Mouse (Mus musculus): Measurements from ENCODE around the gene Klf6. TPM values are rescaled to one million over a fixed set of nuclear protein-coding genes. Genes with fewer than 3 reads are reported as not detected.

Klf6 gene
- polyA plus RNA-seq, 1 experiment, result 10.7 TPM

DNA sequence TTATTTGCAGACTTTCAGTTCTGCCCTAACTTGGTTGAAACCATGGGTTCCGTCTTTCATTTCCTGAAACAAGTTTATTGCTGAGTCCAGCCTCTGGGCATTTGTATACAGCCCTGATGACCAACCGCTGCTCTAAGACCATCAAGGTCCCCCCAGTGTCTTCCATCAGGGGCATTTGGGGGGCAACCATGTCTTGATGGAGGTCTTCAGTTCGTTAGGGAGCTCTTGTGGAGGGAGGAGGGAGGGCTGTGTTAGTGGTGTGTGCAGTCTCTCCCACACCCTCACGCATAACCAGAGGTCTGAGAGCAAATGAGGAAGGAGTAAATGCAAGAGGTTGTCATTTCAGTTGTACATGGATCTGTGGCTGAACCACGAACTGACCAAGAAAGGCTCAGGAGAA lies 26.9 kb downstream of the Klf6 start:
- 73% methylated on average over 5 of the region's 5 CpGs for WGBS
- Histone ChIP-seq H3K27me3 (replicated peaks; ENCODE audit: control insufficient read depth, insufficient read depth, low read length) (no peaks in the 10 kb centered on the region), H3K4me1 (ENCODE audit: control insufficient read depth, insufficient read depth, low read length) (no peaks in the 10 kb centered on the region), H3K36me3 (ENCODE audit: control insufficient read depth, insufficient read depth, low read length) (no peaks in the 10 kb centered on the region), H3K4me3 (ENCODE audit: insufficient read depth, low read depth, low read length) (no peak overlapping the region), H3K27ac (ENCODE audit: insufficient read depth, low read depth, low read length) (no peak overlapping the region)
- TF ChIP-seq POLR2A (IDR thresholded peaks at IDR 0.05; ENCODE audit: low read depth, low read length) (no peak), CTCF (conservative IDR thresholded peaks at IDR 0.05; ENCODE audit: insufficient read depth, insufficient read length, low read depth, low read length) (no peak)
- DNase-seq, result peak; percentile 19

- H3K36me3 ChIP-seq (ENCODE audit: control insufficient read depth, insufficient read depth, low read length), result no peaks in the 10 kb centered on the region
- no peak for DNase-seq
- no peaks in the 10 kb centered on the region for H3K4me1 ChIP-seq (ENCODE audit: control insufficient read depth, insufficient read depth, low read length)
- TF ChIP-seq CTCF (conservative IDR thresholded peaks at IDR 0.05; ENCODE audit: insufficient read depth, insufficient read length, low read depth, low read length) (no peak), POLR2A (IDR thresholded peaks at IDR 0.05; ENCODE audit: low read depth, low read length) (no peak)
- H3K27ac ChIP-seq (ENCODE audit: insufficient read depth, low read depth, low read length), result no peak overlapping the region
- H3K27me3 ChIP-seq (replicated peaks; ENCODE audit: control insufficient read depth, insufficient read depth, low read length), result no peaks in the 10 kb centered on the region
- H3K4me3 ChIP-seq (ENCODE audit: insufficient read depth, low read depth, low read length), result no peak overlapping the region
- 48% methylated on average over 1 of the region's 1 CpGs for WGBS
These were observed 27.4 kb downstream of the Klf6 start for GRCm38 (mm10) chr13:5888731-5889130.

DNA sequence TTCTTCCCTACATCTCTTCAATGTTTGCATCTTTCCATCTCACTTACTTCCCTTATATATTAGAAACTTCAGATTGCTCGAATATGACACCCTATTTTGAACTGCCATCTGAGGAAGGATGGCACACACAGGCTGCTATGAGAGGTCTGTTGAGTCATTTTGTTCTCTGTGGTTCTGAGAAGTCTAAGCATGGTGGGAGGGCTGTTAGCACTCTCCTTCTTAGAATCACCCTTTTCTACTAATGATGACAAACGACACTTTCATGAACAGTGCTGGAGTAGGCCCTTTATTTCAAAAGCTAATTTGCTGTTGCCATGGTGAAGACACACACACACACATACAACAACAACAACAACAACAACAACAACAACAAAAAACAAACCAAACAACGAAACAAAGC lies 28.8 kb downstream of the Klf6 start:
- H3K4me1 ChIP-seq (ENCODE audit: control insufficient read depth, insufficient read depth, low read length), result no peaks in the 10 kb centered on the region
- no peak overlapping the region for H3K4me3 ChIP-seq (ENCODE audit: insufficient read depth, low read depth, low read length)
- H3K36me3 ChIP-seq (ENCODE audit: control insufficient read depth, insufficient read depth, low read length), result no peaks in the 10 kb centered on the region
- no peak for TF ChIP-seq POLR2A (IDR thresholded peaks at IDR 0.05; ENCODE audit: low read depth, low read length)
- no peak for TF ChIP-seq CTCF (conservative IDR thresholded peaks at IDR 0.05; ENCODE audit: insufficient read depth, insufficient read length, low read depth, low read length)
- DNase-seq, result no peak
- 82% methylated on average over 3 of the region's 3 CpGs for WGBS
- H3K27ac ChIP-seq (ENCODE audit: insufficient read depth, low read depth, low read length), result no peak overlapping the region
- no peaks in the 10 kb centered on the region for H3K27me3 ChIP-seq (replicated peaks; ENCODE audit: control insufficient read depth, insufficient read depth, low read length)

- TF ChIP-seq CTCF (conservative IDR thresholded peaks at IDR 0.05; ENCODE audit: insufficient read depth, insufficient read length, low read depth, low read length), result no peak
- TF ChIP-seq POLR2A (IDR thresholded peaks at IDR 0.05; ENCODE audit: low read depth, low read length), result no peak
- 89% methylated on average over 9 of the region's 9 CpGs for WGBS
- H3K4me1 ChIP-seq (ENCODE audit: control insufficient read depth, insufficient read depth, low read length), result no peaks in the 10 kb centered on the region
- DNase-seq, result no peak
- H3K27me3 ChIP-seq (replicated peaks; ENCODE audit: control insufficient read depth, insufficient read depth, low read length), result no peaks in the 10 kb centered on the region
- no peak overlapping the region for H3K4me3 ChIP-seq (ENCODE audit: insufficient read depth, low read depth, low read length)
- no peaks in the 10 kb centered on the region for H3K36me3 ChIP-seq (ENCODE audit: control insufficient read depth, insufficient read depth, low read length)
- H3K27ac ChIP-seq (ENCODE audit: insufficient read depth, low read depth, low read length), result no peak overlapping the region
These were observed 31.6 kb downstream of the Klf6 start for GRCm38 (mm10) chr13:5892684-5893447.

DNA sequence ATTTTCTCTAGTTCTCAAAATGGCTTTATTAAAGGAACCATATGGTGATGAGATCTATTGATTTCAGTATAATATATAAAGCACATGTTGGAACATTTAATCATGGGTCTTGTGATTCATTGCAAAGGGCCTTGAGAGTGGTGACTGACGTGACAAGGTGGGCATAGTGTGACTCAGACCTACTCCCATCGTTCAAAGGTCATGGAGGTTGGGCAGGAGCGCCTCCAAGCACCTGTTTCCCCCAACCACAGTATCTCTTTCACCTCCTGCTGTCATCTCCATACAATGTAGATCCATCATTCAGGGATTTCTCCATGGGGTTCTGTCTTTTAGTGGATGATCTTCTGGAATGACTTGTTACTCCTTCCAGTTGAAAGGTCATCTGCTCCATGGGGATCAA lies 33.6 kb downstream of the Klf6 start:
- Histone ChIP-seq H3K4me3 (ENCODE audit: insufficient read depth, low read depth, low read length) (no peak overlapping the region), H3K4me1 (ENCODE audit: control insufficient read depth, insufficient read depth, low read length) (no peaks in the 10 kb centered on the region), H3K27ac (ENCODE audit: insufficient read depth, low read depth, low read length) (no peak overlapping the region), H3K36me3 (ENCODE audit: control insufficient read depth, insufficient read depth, low read length) (no peaks in the 10 kb centered on the region), H3K27me3 (replicated peaks; ENCODE audit: control insufficient read depth, insufficient read depth, low read length) (no peaks in the 10 kb centered on the region)
- no peak for DNase-seq
- WGBS, result 87% methylated on average over 3 of the region's 3 CpGs
- TF ChIP-seq CTCF (conservative IDR thresholded peaks at IDR 0.05; ENCODE audit: insufficient read depth, insufficient read length, low read depth, low read length) (no peak), POLR2A (IDR thresholded peaks at IDR 0.05; ENCODE audit: low read depth, low read length) (no peak)

- TF ChIP-seq POLR2A (IDR thresholded peaks at IDR 0.05; ENCODE audit: low read depth, low read length) (no peak), CTCF (conservative IDR thresholded peaks at IDR 0.05; ENCODE audit: insufficient read depth, insufficient read length, low read depth, low read length) (no peak)
- no peak for DNase-seq
- H3K27me3 ChIP-seq (replicated peaks; ENCODE audit: control insufficient read depth, insufficient read depth, low read length), result no peaks in the 10 kb centered on the region
- no peaks in the 10 kb centered on the region for H3K4me1 ChIP-seq (ENCODE audit: control insufficient read depth, insufficient read depth, low read length)
- H3K27ac ChIP-seq (ENCODE audit: insufficient read depth, low read depth, low read length), result no peak overlapping the region
- H3K36me3 ChIP-seq (ENCODE audit: control insufficient read depth, insufficient read depth, low read length), result no peaks in the 10 kb centered on the region
- no peak overlapping the region for H3K4me3 ChIP-seq (ENCODE audit: insufficient read depth, low read depth, low read length)
- 52% methylated on average over 3 of the region's 3 CpGs for WGBS
These were observed 34.6 kb downstream of the Klf6 start for GRCm38 (mm10) chr13:5895851-5896250.

GRCm38 (mm10) chr13:5897176-5897959 lies 36.1 kb downstream of the Klf6 start:
- TF ChIP-seq CTCF (conservative IDR thresholded peaks at IDR 0.05; ENCODE audit: insufficient read depth, insufficient read length, low read depth, low read length) (no peak), POLR2A (IDR thresholded peaks at IDR 0.05; ENCODE audit: low read depth, low read length) (no peak)

More at GRCm38 (mm10) chr13:5897176-5897959, 36.1 kb downstream of the Klf6 start:
- H3K4me3 ChIP-seq (ENCODE audit: insufficient read depth, low read depth, low read length), result no peak overlapping the region
- no peak overlapping the region for H3K27ac ChIP-seq (ENCODE audit: insufficient read depth, low read depth, low read length)
- no peaks in the 10 kb centered on the region for H3K27me3 ChIP-seq (replicated peaks; ENCODE audit: control insufficient read depth, insufficient read depth, low read length)
- 42% methylated on average over 14 of the region's 14 CpGs for WGBS
- no peaks in the 10 kb centered on the region for H3K36me3 ChIP-seq (ENCODE audit: control insufficient read depth, insufficient read depth, low read length)
- H3K4me1 ChIP-seq (ENCODE audit: control insufficient read depth, insufficient read depth, low read length), result no peaks in the 10 kb centered on the region
- DNase-seq, result no peak

All from kidney, adult 2 months (tissue).